In the genomic region with DNA sequence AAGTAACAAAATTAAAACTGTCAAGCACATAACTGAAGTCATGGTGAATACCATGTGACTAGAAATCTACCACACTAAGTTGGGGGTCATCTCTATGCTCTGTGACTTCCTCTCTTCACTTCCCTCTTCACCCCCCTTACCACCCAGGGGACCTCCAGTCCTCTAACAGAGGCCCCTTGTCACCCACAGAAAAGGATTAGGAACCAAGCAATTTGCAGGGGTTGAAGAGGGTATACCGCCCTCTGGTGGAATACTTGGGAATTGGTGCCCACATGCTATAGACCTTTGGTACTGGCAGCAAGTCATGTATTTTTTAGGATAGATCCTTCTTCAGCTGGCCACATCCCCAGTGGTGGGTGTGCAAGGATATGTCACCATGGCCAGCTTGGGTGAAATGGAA, we compare ENCODE assay signal across 8 mouse cellular contexts. TPM values are rescaled to one million over a fixed set of nuclear protein-coding genes. Genes with fewer than 3 reads are reported as not detected.
DNase-seq lines count a peak whose midpoint lies in the region; ATAC-seq lines count a peak whose summit lies in the region.

No protein-coding gene starts in this region.

- peak; percentile 77 for DNase-seq in ES-CJ7 (ENCODE audit: low read depth, low spot score)
- DNase-seq in adrenal gland, adult (ENCODE audit: inconsistent age in 2 of 2, low spot score in 1 of 2): peak; percentile 53 to 88
- peak; percentile 70 for DNase-seq in embryo, embryonic 11 days
- peak; percentile 61 for DNase-seq in layer of hippocampus, adult 9-11 months
- DNase-seq in lung, postnatal 14 days: peak; percentile 82
- peak; percentile 66 to 73 for DNase-seq in right cerebral cortex, adult 2 months (ENCODE audit: low spot score in 2 of 2)
- peak; percentile 60 for DNase-seq in urinary bladder, postnatal 25 days (ENCODE audit: low spot score)

- ATAC-seq in granulocyte monocyte progenitor cell, adult 5-6 weeks (replicated peaks; ENCODE audit: poor library complexity, severe bottlenecking): peak; percentile 99

RNA-seq across cellular contexts. Expression of gene Pttg1, which starts 14.6 kb away (rescaled TPM):
- total RNA-seq in granulocyte monocyte progenitor cell, adult 5-6 weeks (2014; fragmentation: Nextera tagmentation): 57.8 and 90.6 TPM in 2 replicates
- total RNA-seq in granulocyte monocyte progenitor cell, adult 5-6 weeks (2017): 58.6 and 63.3 TPM in 2 replicates

RNA-seq across cellular contexts. Expression of gene Slu7, which starts 22.1 kb away (rescaled TPM):
- 24.6 and 26.3 TPM in 2 replicates for total RNA-seq in granulocyte monocyte progenitor cell, adult 5-6 weeks (2014; fragmentation: Nextera tagmentation)
- 82.8 and 112 TPM in 2 replicates for total RNA-seq in granulocyte monocyte progenitor cell, adult 5-6 weeks (2017)

Comparison
In these comparisons a context has a peak if more than half of its experiments do, and no peak if none do; other contexts are left out.
1. Peak in every context shown above with its lines: DNase-seq and ATAC-seq.